Mouse (Mus musculus): ENCODE results near the gene Ezh1. TPM values are rescaled to one million over a fixed set of nuclear protein-coding genes. Genes with fewer than 3 reads are reported as not detected.
A peak's percentile ranks its signal among the peaks of the same experiment; 100 is the strongest.

The Ezh1 gene
- polyA plus RNA-seq, 1 experiment from 2014 or later: 26.1 TPM

GRCm38 (mm10) chr11:101196175-101196574 lies 30.1 kb downstream of the Ezh1 start:
- peaks cover 69% of the 10 kb centered on the region for H3K36me3 ChIP-seq
- ATAC-seq (ENCODE audit: low FRiP score): no peak
- H3K27ac ChIP-seq (replicated peaks): no peak overlapping the region
- no peak overlapping the region for H3K9ac ChIP-seq (replicated peaks)
- peaks cover 8% of the 10 kb centered on the region; the same call in 1 of the 2 replicates for H3K4me1 ChIP-seq
- H3K4me3 ChIP-seq (replicated peaks): no peak overlapping the region
- H3K27me3 ChIP-seq (replicated peaks): no peaks in the 10 kb centered on the region
- no peak overlapping the region for H3K4me2 ChIP-seq
- WGBS: 93% methylated on average over 8 of the region's 8 CpGs
- no peaks in the 10 kb centered on the region for H3K9me3 ChIP-seq (replicated peaks)

GRCm38 (mm10) chr11:101195571-101195970 lies 30.7 kb downstream of the Ezh1 start:
- no peak for ATAC-seq (ENCODE audit: low FRiP score)
- Histone ChIP-seq H3K4me1 (peaks cover 14% of the 10 kb centered on the region), H3K36me3 (peaks cover 67% of the 10 kb centered on the region), H3K4me2 (no peak overlapping the region), H3K27ac (replicated peaks) (no peak overlapping the region), H3K27me3 (replicated peaks) (no peaks in the 10 kb centered on the region), H3K4me3 (replicated peaks) (no peak overlapping the region), H3K9me3 (replicated peaks) (no peaks in the 10 kb centered on the region), H3K9ac (replicated peaks) (no peak overlapping the region)
- 89% methylated on average over 8 of the region's 8 CpGs for WGBS

GRCm38 (mm10) chr11:101195101-101195500 lies 31.2 kb downstream of the Ezh1 start:
- no peak for ATAC-seq (ENCODE audit: low FRiP score)

GRCm38 (mm10) chr11:101194643-101195042 lies 31.6 kb downstream of the Ezh1 start:
- Histone ChIP-seq H3K27ac (replicated peaks) (no peak overlapping the region), H3K4me1 (peaks cover 23% of the 10 kb centered on the region), H3K9me3 (replicated peaks) (no peaks in the 10 kb centered on the region), H3K9ac (replicated peaks) (no peak overlapping the region), H3K4me2 (no peak overlapping the region), H3K36me3 (peaks cover 59% of the 10 kb centered on the region), H3K27me3 (replicated peaks) (no peaks in the 10 kb centered on the region), H3K4me3 (replicated peaks) (no peak overlapping the region)
- 91% methylated on average over 6 of the region's 6 CpGs for WGBS
- no peak for ATAC-seq (ENCODE audit: low FRiP score)

More at GRCm38 (mm10) chr11:101195101-101195500, 31.2 kb downstream of the Ezh1 start:
- no peak overlapping the region for H3K9ac ChIP-seq (replicated peaks)
- WGBS: 86% methylated on average over 1 of the region's 1 CpGs
- H3K9me3 ChIP-seq (replicated peaks): no peaks in the 10 kb centered on the region
- peaks cover 62% of the 10 kb centered on the region for H3K36me3 ChIP-seq
- H3K4me1 ChIP-seq: peaks cover 19% of the 10 kb centered on the region
- no peaks in the 10 kb centered on the region for H3K27me3 ChIP-seq (replicated peaks)
- no peak overlapping the region for H3K4me3 ChIP-seq (replicated peaks)
- H3K27ac ChIP-seq (replicated peaks): no peak overlapping the region
- H3K4me2 ChIP-seq: no peak overlapping the region

- Histone ChIP-seq H3K36me3 (peaks cover 53% of the 10 kb centered on the region), H3K9me3 (replicated peaks) (no peaks in the 10 kb centered on the region), H3K4me3 (replicated peaks) (no peak overlapping the region), H3K9ac (replicated peaks) (no peak overlapping the region), H3K27me3 (replicated peaks) (no peaks in the 10 kb centered on the region), H3K27ac (replicated peaks) (no peak overlapping the region), H3K4me2 (no peak overlapping the region), H3K4me1 (peaks cover 28% of the 10 kb centered on the region)
- ATAC-seq (ENCODE audit: low FRiP score): no peak
- 85% methylated on average over 5 of the region's 5 CpGs for WGBS
Measured at GRCm38 (mm10) chr11:101194137-101194536, 32.1 kb downstream of the Ezh1 start.

GRCm38 (mm10) chr11:101193076-101193475 lies 33.2 kb downstream of the Ezh1 start:
- Histone ChIP-seq H3K4me3 (replicated peaks) (no peak overlapping the region), H3K27ac (replicated peaks) (no peak overlapping the region), H3K36me3 (peaks cover 45% of the 10 kb centered on the region), H3K9me3 (replicated peaks) (no peaks in the 10 kb centered on the region), H3K27me3 (replicated peaks) (no peaks in the 10 kb centered on the region), H3K9ac (replicated peaks) (no peak overlapping the region), H3K4me2 (no peak overlapping the region), H3K4me1 (peaks cover 34% of the 10 kb centered on the region)
- WGBS: 83% methylated on average over 7 of the region's 7 CpGs
- ATAC-seq (ENCODE audit: low FRiP score): no peak

GRCm38 (mm10) chr11:101192646-101193045 lies 33.6 kb downstream of the Ezh1 start:
- no peak overlapping the region for H3K4me2 ChIP-seq
- no peak overlapping the region for H3K27ac ChIP-seq (replicated peaks)
- no peak overlapping the region for H3K9ac ChIP-seq (replicated peaks)
- H3K27me3 ChIP-seq (replicated peaks): no peaks in the 10 kb centered on the region
- ATAC-seq (ENCODE audit: low FRiP score): no peak
- H3K36me3 ChIP-seq: peaks cover 43% of the 10 kb centered on the region
- peaks cover 34% of the 10 kb centered on the region for H3K4me1 ChIP-seq
- 87% methylated on average over 6 of the region's 6 CpGs for WGBS
- no peak overlapping the region for H3K4me3 ChIP-seq (replicated peaks)
- no peaks in the 10 kb centered on the region for H3K9me3 ChIP-seq (replicated peaks)

- H3K27me3 ChIP-seq (replicated peaks): no peaks in the 10 kb centered on the region
- no peak for ATAC-seq (ENCODE audit: low FRiP score)
- H3K27ac ChIP-seq (replicated peaks): 0 out of 2 replicates have a peak overlapping the region, but pooled peaks have one; percentile 28
- H3K4me2 ChIP-seq: no peak overlapping the region
- no peak overlapping the region for H3K4me3 ChIP-seq (replicated peaks)
- no peak overlapping the region for H3K9ac ChIP-seq (replicated peaks)
- peaks cover 43% of the 10 kb centered on the region for H3K36me3 ChIP-seq
- no peaks in the 10 kb centered on the region for H3K9me3 ChIP-seq (replicated peaks)
- WGBS: 81% methylated on average over 4 of the region's 4 CpGs
- peaks cover 34% of the 10 kb centered on the region for H3K4me1 ChIP-seq
Measured at GRCm38 (mm10) chr11:101191919-101192470, 34.3 kb downstream of the Ezh1 start.

GRCm38 (mm10) chr11:101190913-101191907 lies 35.1 kb downstream of the Ezh1 start:
- Histone ChIP-seq H3K27ac (replicated peaks) (peak overlapping the region; percentile 75), H3K36me3 (peaks cover 43% of the 10 kb centered on the region)
- no peak; the same call in 1 of the 2 replicates for ATAC-seq (ENCODE audit: low FRiP score)

GRCm38 (mm10) chr11:101190181-101190912 lies 35.9 kb downstream of the Ezh1 start:
- Histone ChIP-seq H3K4me1 (peaks cover 34% of the 10 kb centered on the region), H3K27me3 (replicated peaks) (no peaks in the 10 kb centered on the region), H3K4me2 (no peak overlapping the region), H3K36me3 (peaks cover 44% of the 10 kb centered on the region), H3K9me3 (replicated peaks) (no peaks in the 10 kb centered on the region), H3K9ac (replicated peaks) (0 out of 2 replicates have a peak overlapping the region, but pooled peaks have one; percentile 20), H3K4me3 (replicated peaks) (no peak overlapping the region), H3K27ac (replicated peaks) (peak overlapping the region; percentile 75)
- ATAC-seq (ENCODE audit: low FRiP score): peak; percentile 16; the same call in 1 of the 2 replicates
- WGBS: 19% methylated on average over 8 of the region's 8 CpGs

More at GRCm38 (mm10) chr11:101190913-101191907, 35.1 kb downstream of the Ezh1 start:
- Histone ChIP-seq H3K4me3 (replicated peaks) (no peak overlapping the region), H3K9me3 (replicated peaks) (no peaks in the 10 kb centered on the region), H3K4me1 (peaks cover 34% of the 10 kb centered on the region), H3K9ac (replicated peaks) (no peak overlapping the region), H3K4me2 (no peak overlapping the region), H3K27me3 (replicated peaks) (no peaks in the 10 kb centered on the region)
- 40% methylated on average over 17 of the region's 17 CpGs for WGBS

GRCm38 (mm10) chr11:101189495-101190180 lies 36.6 kb downstream of the Ezh1 start:
- H3K4me2 ChIP-seq: no peak overlapping the region
- no peaks in the 10 kb centered on the region for H3K9me3 ChIP-seq (replicated peaks)
- WGBS: 9% methylated on average over 6 of the region's 6 CpGs
- H3K4me1 ChIP-seq: peaks cover 34% of the 10 kb centered on the region
- peak overlapping the region; percentile 75 for H3K27ac ChIP-seq (replicated peaks)
- peaks cover 42% of the 10 kb centered on the region for H3K36me3 ChIP-seq
- no peak overlapping the region for H3K4me3 ChIP-seq (replicated peaks)
- peak; percentile 62 for ATAC-seq (ENCODE audit: low FRiP score)
- H3K9ac ChIP-seq (replicated peaks): 0 out of 2 replicates have a peak overlapping the region, but pooled peaks have one; percentile 20
- H3K27me3 ChIP-seq (replicated peaks): no peaks in the 10 kb centered on the region

Data from neural tube, embryonic 15.5 days (tissue).